Mouse (Mus musculus) spleen, postnatal 14 days (tissue): ENCODE results near the gene Arih1.

Source experiments
- DNase-seq, 2 experiments: peaks; one replicate each; pipeline ENCODE4 v3.0.0; 2021 to 2022; ENCODE audit warnings: low spot score in 2 of 2

The Arih1 gene

GRCm38 (mm10) chr9:59486549-59487065 is at the start of gene Arih1:
TSS of gene Arih1 (minus strand) at chr9:59486618.
- DNase-seq: peak; percentile 98

- DNase-seq: no peak
Measured at GRCm38 (mm10) chr9:59533889-59534288, 47.5 kb upstream of the Arih1 start.

GRCm38 (mm10) chr9:59533422-59533821 is 47.0 kb upstream of the Arih1 start:
- DNase-seq: no peak

- DNase-seq: no peak
Measured at GRCm38 (mm10) chr9:59531645-59532044, 45.2 kb upstream of the Arih1 start.

GRCm38 (mm10) chr9:59528274-59528673 is 41.9 kb upstream of the Arih1 start:
- DNase-seq: no peak

GRCm38 (mm10) chr9:59527580-59527979 is 41.2 kb upstream of the Arih1 start:
- no peak for DNase-seq

GRCm38 (mm10) chr9:59526727-59527126 is 40.3 kb upstream of the Arih1 start:
- DNase-seq: no peak

- no peak for DNase-seq
Measured at GRCm38 (mm10) chr9:59522906-59523305, 36.5 kb upstream of the Arih1 start.

GRCm38 (mm10) chr9:59519396-59519795 is 33.0 kb upstream of the Arih1 start:
- DNase-seq: no peak

- no peak for DNase-seq
Measured at GRCm38 (mm10) chr9:59518976-59519375, 32.6 kb upstream of the Arih1 start.

- no peak for DNase-seq
Measured at GRCm38 (mm10) chr9:59517127-59517526, 30.7 kb upstream of the Arih1 start.

GRCm38 (mm10) chr9:59515069-59515468 is 28.7 kb upstream of the Arih1 start:
- DNase-seq: no peak

GRCm38 (mm10) chr9:59512381-59512780 is 26.0 kb upstream of the Arih1 start:
- no peak for DNase-seq

- DNase-seq: no peak
Measured at GRCm38 (mm10) chr9:59508146-59508545, 21.7 kb upstream of the Arih1 start.

- no peak for DNase-seq
Measured at GRCm38 (mm10) chr9:59487331-59487730, 913 bp upstream of the Arih1 start.

GRCm38 (mm10) chr9:59486076-59486518 is 321 bp downstream of the Arih1 start:
- DNase-seq: peak in 1 of 2 experiments; percentile 51

GRCm38 (mm10) chr9:59485511-59486075 is 825 bp downstream of the Arih1 start:
- peak; percentile 47 to 61 for DNase-seq

GRCm38 (mm10) chr9:59484760-59485159 is 1.7 kb downstream of the Arih1 start:
- DNase-seq: no peak

- peak; percentile 31 to 55 for DNase-seq
Measured at GRCm38 (mm10) chr9:59482419-59482818, 4.0 kb downstream of the Arih1 start.

GRCm38 (mm10) chr9:59476617-59477016 is 9.8 kb downstream of the Arih1 start:
- DNase-seq: no peak

GRCm38 (mm10) chr9:59474838-59475237 is 11.6 kb downstream of the Arih1 start:
- DNase-seq: no peak

- no peak for DNase-seq
Measured at GRCm38 (mm10) chr9:59473171-59473570, 13.2 kb downstream of the Arih1 start.

GRCm38 (mm10) chr9:59469446-59469845 is 17.0 kb downstream of the Arih1 start:
- no peak for DNase-seq

GRCm38 (mm10) chr9:59464293-59464692 is 22.1 kb downstream of the Arih1 start:
- no peak for DNase-seq
